Mouse (Mus musculus): ENCODE measurements around the gene Ttc7b. TPM values are rescaled to one million over a fixed set of nuclear protein-coding genes. Genes with fewer than 3 reads are reported as not detected.

Gene Ttc7b
- polyA plus RNA-seq, 1 experiment from 2014 or later = 21.3 TPM

- no peak for ATAC-seq
- H3K27me3 ChIP-seq = no peaks in the 10 kb centered on the region
- CTCF ChIA-PET = interaction anchor here (0.7 kb wide), 1 partner anchor 123 kb away, joined by 3 read pairs; no protein-coding TSS in a partner anchor
- DNase-seq (ENCODE audit: low read depth, low spot score) = no peak
- in situ Hi-C loops (cut with MboI; ENCODE audit: low pct_unique_long_range_greater_than_20kb) = no loop called here
- TF ChIP-seq CTCF (IDR thresholded peaks at IDR 0.05) = no peak
- POLR2A ChIA-PET = interaction anchor here (0.7 kb wide), 1 partner anchor 115 kb away, joined by 3 read pairs; no protein-coding TSS in a partner anchor
Measured at GRCm38 (mm10) chr12:100325212-100325611, 195.4 kb downstream of the Ttc7b start.

GRCm38 (mm10) chr12:100323641-100324040, 197.0 kb downstream of the Ttc7b start:
- DNase-seq (ENCODE audit: low read depth, low spot score) (no peak), ATAC-seq (no peak)
- POLR2A ChIA-PET = no interaction called here
- H3K27me3 ChIP-seq = no peaks in the 10 kb centered on the region
- in situ Hi-C loops (cut with MboI; ENCODE audit: low pct_unique_long_range_greater_than_20kb) = no loop called here
- no peak for TF ChIP-seq CTCF (IDR thresholded peaks at IDR 0.05)
- CTCF ChIA-PET = interaction anchor here (1.0 kb wide), 1 partner anchor 123 kb away, joined by 3 read pairs; no protein-coding TSS in a partner anchor

- ATAC-seq (no peak), DNase-seq (ENCODE audit: low read depth, low spot score) (no peak)
- no peaks in the 10 kb centered on the region for H3K27me3 ChIP-seq
- no peak for TF ChIP-seq CTCF (IDR thresholded peaks at IDR 0.05)
- ChIA-PET CTCF (no interaction called here), POLR2A (no interaction called here)
- in situ Hi-C loops (cut with MboI; ENCODE audit: low pct_unique_long_range_greater_than_20kb) = no loop called here
Measured at GRCm38 (mm10) chr12:100322225-100322624, 198.4 kb downstream of the Ttc7b start.

GRCm38 (mm10) chr12:100321545-100321944, 199.1 kb downstream of the Ttc7b start:
- TF ChIP-seq CTCF (IDR thresholded peaks at IDR 0.05) = no peak
- H3K27me3 ChIP-seq = no peaks in the 10 kb centered on the region
- no peak for ATAC-seq
- POLR2A ChIA-PET = interaction anchor here (0.6 kb wide), 1 partner anchor 23 kb away, joined by 3 read pairs; no protein-coding TSS in a partner anchor
- in situ Hi-C loops (cut with MboI; ENCODE audit: low pct_unique_long_range_greater_than_20kb) = no loop called here
- CTCF ChIA-PET = no interaction called here
- no peak for DNase-seq (ENCODE audit: low read depth, low spot score)

GRCm38 (mm10) chr12:100319746-100320145, 200.9 kb downstream of the Ttc7b start:
- CTCF ChIA-PET = no interaction called here
- TF ChIP-seq CTCF (IDR thresholded peaks at IDR 0.05) = no peak
- POLR2A ChIA-PET = no interaction called here
- no peaks in the 10 kb centered on the region for H3K27me3 ChIP-seq
- ATAC-seq (no peak), DNase-seq (ENCODE audit: low read depth, low spot score) (no peak)
- in situ Hi-C loops (cut with MboI; ENCODE audit: low pct_unique_long_range_greater_than_20kb) = no loop called here

GRCm38 (mm10) chr12:100317936-100318335, 202.7 kb downstream of the Ttc7b start:
- in situ Hi-C loops (cut with MboI; ENCODE audit: low pct_unique_long_range_greater_than_20kb) = no loop called here

GRCm38 (mm10) chr12:100316094-100316493, 204.5 kb downstream of the Ttc7b start:
- ChIA-PET CTCF (interaction anchor here (1.1 kb wide), 1 partner anchor 13 kb away, joined by 3 read pairs; no protein-coding TSS in a partner anchor), POLR2A (no interaction called here)
- no peaks in the 10 kb centered on the region for H3K27me3 ChIP-seq
- DNase-seq (ENCODE audit: low read depth, low spot score) (no peak), ATAC-seq (no peak)
- no peak for TF ChIP-seq CTCF (IDR thresholded peaks at IDR 0.05)
- in situ Hi-C loops (cut with MboI; ENCODE audit: low pct_unique_long_range_greater_than_20kb) = no loop called here

More at GRCm38 (mm10) chr12:100317936-100318335, 202.7 kb downstream of the Ttc7b start:
- ATAC-seq = no peak
- CTCF ChIA-PET = no interaction called here
- no peak for TF ChIP-seq CTCF (IDR thresholded peaks at IDR 0.05)
- H3K27me3 ChIP-seq = no peaks in the 10 kb centered on the region
- POLR2A ChIA-PET = no interaction called here
- DNase-seq (ENCODE audit: low read depth, low spot score) = no peak

GRCm38 (mm10) chr12:100315119-100315885, 205.3 kb downstream of the Ttc7b start:
- ATAC-seq (no peak), DNase-seq (ENCODE audit: low read depth, low spot score) (no peak)
- POLR2A ChIA-PET = no interaction called here
- in situ Hi-C loops (cut with MboI; ENCODE audit: low pct_unique_long_range_greater_than_20kb) = no loop called here
- CTCF ChIA-PET = interaction anchor here (1.1 kb wide), 1 partner anchor 13 kb away, joined by 3 read pairs; no protein-coding TSS in a partner anchor
- no peak for TF ChIP-seq CTCF (IDR thresholded peaks at IDR 0.05)
- H3K27me3 ChIP-seq = no peaks in the 10 kb centered on the region

GRCm38 (mm10) chr12:100313785-100314375, 206.7 kb downstream of the Ttc7b start:
- no peak for DNase-seq (ENCODE audit: low read depth, low spot score)
- POLR2A ChIA-PET = no interaction called here
- in situ Hi-C loops (cut with MboI; ENCODE audit: low pct_unique_long_range_greater_than_20kb) = no loop called here
- CTCF ChIA-PET = no interaction called here
- ATAC-seq = no peak
- TF ChIP-seq CTCF (IDR thresholded peaks at IDR 0.05) = no peak
- H3K27me3 ChIP-seq = no peaks in the 10 kb centered on the region

GRCm38 (mm10) chr12:100313209-100313608, 207.4 kb downstream of the Ttc7b start:
- DNase-seq (ENCODE audit: low read depth, low spot score) (no peak), ATAC-seq (no peak)
- H3K27me3 ChIP-seq = no peaks in the 10 kb centered on the region
- ChIA-PET CTCF (no interaction called here), POLR2A (no interaction called here)
- TF ChIP-seq CTCF (IDR thresholded peaks at IDR 0.05) = no peak
- in situ Hi-C loops (cut with MboI; ENCODE audit: low pct_unique_long_range_greater_than_20kb) = no loop called here

Measured in Patski (cell line).